Mouse (Mus musculus) layer of hippocampus, adult 18-20 months (tissue): ENCODE results near the gene Usp25. TPM values are rescaled to one million over a fixed set of nuclear protein-coding genes. Genes with fewer than 3 reads are reported as not detected.

Source experiments
- DNase-seq, 2 experiments: peaks; one replicate each; pipeline ENCODE4 v3.0.0; 2022; ENCODE audit warnings: low spot score in 2 of 2
- total RNA-seq, 2 experiments: library from RNA; stranded (reverse); gene quantifications; 2 replicates each; pipeline ENCODE4 v1.2.3; 2021

Gene Usp25
- total RNA-seq, 2 experiments from 2014 or later = 35.9 to 36.8 TPM

DNA sequence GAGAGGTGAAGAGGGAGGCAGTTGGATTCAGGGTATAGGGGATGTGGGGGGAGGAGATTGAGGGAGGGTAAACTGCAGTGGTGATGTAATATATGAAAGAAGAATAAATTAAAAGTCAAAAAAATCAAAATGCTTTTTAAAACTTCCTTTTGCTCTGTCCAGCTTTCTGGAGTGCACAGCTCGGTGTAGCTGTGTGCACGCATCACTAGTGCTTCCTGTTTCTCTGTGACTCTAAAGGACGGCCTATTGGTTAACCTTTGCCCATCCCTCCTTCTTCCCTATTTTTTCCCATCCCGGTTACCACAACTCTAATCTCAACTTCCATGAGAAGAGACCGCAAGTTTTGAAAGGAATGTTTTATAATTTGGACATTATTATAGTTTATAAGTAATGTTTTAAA lies 119.5 kb downstream of the Usp25 start:
- DNase-seq = no peak

DNA sequence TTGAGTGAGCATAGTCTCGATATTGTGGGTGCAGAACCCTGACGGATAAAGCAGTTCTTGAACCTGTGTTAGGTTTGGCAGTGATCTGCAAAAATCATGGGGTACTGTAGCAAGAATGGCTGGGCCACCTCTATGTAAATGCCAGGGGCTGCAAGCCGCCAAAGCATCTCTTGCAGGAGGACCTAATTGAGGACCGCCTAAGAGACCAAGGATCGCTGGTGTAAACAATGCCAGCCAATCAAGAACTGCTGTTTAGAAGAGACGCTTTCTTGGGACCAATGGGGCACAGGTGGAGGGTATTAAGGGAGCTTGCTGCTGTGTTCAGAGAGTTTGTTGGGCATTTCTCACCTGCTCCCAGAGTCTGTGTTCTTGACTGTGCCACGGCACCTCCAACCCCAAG lies 127.1 kb downstream of the Usp25 start:
- DNase-seq = no peak

DNA sequence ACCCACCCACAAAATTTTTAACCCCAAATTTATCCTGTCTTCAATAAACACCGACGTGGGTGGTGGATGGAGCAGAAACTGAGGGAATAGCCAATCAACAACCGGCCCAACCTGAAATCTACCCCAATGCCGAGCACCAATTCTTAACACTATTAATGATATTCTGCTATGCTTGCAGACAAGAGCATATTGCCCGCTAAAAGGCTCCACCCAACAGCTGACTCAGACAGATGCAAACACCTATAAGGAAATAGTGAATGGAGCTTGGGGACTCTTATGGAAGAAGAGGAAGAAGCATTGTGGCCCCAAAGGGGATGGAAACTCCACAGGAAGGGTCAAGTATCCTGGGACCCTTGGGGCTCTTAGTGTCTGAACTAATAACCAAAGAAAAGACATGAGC lies 133.3 kb downstream of the Usp25 start:
- no peak for DNase-seq

DNA sequence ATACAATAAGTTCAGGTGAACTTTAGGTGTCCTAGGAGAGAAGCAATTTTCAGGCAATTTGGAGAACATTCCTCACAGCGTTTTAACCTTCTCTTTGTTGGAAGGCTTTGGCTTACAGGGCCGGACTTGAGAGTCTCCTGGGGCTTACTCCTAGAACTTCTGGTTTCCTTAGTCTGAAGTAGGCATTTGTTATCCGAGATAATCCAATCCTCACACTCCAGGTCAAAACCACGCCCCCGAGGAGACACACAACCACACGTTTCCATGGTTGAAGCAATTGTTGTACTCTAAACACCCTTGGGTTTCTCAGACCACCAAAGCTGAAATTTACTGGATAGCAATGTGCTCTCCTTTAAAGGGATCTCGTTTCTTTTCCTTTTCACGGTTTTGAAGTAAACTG lies 136.8 kb downstream of the Usp25 start:
- DNase-seq = no peak

DNA sequence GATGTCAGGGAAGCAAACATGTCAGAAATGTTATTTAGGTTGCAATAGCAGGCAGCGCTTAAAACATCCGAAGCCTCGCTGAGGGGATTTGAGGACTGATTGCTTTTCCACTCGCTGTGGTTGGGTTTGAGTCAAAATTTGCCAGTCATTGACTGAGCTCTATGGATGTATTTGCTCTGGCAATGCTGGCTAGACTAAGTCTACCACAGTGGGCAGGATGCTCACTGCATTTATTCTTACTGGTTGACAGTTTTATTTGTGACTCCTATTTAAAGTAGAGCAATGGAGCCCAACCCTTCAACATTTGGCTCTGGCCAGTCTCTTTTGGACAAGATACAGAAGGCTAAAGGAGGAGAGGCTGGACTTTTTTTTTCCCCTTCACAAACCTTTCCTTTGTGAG lies 137.4 kb downstream of the Usp25 start:
- DNase-seq = no peak

DNA sequence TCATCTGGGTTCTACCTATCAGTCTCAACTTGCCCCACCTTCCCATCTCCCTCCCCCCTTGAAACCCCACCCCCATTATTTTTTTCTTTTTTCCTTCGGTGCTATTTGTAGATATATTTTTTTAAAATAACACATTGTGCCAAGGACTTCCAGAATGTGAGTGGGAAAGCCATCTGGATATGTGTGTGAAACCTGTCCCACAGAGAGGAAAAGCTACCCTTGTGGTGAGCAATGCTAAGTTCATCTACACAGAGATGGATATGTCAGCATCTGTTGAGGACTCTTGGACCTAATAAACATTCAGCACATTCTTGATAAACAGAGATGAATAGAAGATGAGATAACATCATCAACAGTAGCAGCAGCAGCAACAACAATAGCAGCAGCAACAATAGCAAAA lies 138.8 kb downstream of the Usp25 start:
- peak; percentile 62 to 89 for DNase-seq

DNA sequence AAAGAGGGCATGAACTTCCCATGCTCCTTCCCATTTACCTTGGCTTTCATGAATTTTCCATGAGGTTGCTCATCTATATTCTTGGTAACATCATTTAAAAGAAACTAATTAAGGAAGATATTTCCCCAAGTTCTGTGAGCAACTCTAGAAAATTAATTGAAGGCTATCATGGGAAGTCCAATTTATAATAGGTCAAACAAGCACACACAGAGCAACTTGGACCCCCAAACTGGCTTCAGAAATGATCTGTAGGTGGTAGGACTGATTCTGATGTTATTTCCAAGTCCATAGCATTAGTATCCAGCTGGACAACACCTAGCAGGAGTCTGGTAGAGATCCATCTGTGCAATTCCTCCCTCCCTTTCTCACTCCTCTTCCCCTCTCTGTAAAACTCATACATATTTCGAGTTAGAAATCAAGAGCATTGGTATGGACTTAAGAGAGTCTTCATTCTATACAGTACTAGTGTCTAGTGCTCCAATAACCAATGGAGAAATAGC lies 139.8 kb downstream of the Usp25 start:
- no peak for DNase-seq

DNA sequence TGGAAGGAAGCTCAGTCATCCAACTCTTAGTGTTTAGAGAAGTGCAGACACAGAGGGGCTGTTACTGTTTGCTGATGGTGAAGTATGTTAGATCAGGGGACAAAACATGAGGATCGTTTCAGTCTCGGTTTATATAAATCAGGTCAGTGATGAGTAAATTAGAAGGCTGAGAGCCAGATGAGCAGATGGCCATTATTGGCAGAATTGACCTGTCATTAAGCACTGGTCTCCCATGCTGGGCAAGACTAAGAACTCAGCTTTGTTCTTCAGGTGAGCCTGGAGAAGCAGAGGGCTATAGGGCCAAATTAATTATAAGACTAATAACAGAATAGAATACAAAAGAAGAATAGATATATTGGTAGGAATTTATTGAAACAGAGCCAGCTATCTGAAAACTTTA lies 140.3 kb downstream of the Usp25 start:
- DNase-seq = no peak

DNA sequence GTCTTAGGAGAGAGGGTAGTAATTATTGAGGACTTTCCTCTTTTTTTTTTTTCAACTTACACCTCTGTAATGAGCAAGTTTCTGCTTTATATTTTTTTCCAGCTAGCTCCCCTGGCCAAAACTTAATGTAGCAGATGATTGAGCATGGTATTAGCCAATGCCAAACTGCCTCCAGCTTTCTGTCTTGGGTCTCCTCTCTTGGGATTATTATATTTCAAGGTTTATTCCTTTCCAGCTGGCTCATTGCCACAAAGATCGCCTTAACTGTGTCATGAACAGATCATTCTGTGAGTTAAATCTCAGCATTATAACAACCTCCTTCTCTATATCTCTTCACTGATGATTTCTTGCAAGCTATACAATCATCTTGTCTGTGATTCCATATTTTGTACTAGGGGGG lies 141.3 kb downstream of the Usp25 start:
- no peak for DNase-seq
